In genomic region chr10:118615131-118616020, GRCm38 (mm10) we compare ENCODE assay signal across 18 mouse cellular contexts.
"Had no signal": no experiment of that assay in that cellular context is flagged by ENCODE, and none has a peak within 500 bp of the region (broad histone marks: within the 10 kb centered on the region; RNA-seq: fewer than 3 reads in every experiment).

No protein-coding gene starts in this region.

- H3K36me3 ChIP-seq: midbrain, embryonic 10.5 days; midbrain, embryonic 13.5 days; midbrain, embryonic 15.5 days; neural tube, embryonic 13.5 days; neural tube, embryonic 15.5 days had no signal

- ATAC-seq: midbrain, embryonic 13.5 days; midbrain, embryonic 15.5 days had no signal

- H3K27me3 ChIP-seq: midbrain, embryonic 13.5 days; midbrain, embryonic 15.5 days; neural tube, embryonic 13.5 days; neural tube, embryonic 15.5 days had no signal

- H3K9ac ChIP-seq: lung, embryonic 14.5 days; midbrain, embryonic 13.5 days; midbrain, embryonic 15.5 days; neural tube, embryonic 13.5 days; neural tube, embryonic 15.5 days had no signal

- H3K4me2 ChIP-seq: lung, embryonic 14.5 days; midbrain, embryonic 13.5 days; midbrain, embryonic 15.5 days; neural tube, embryonic 13.5 days; neural tube, embryonic 15.5 days had no signal

- H3K4me1 ChIP-seq: midbrain, embryonic 10.5 days; midbrain, embryonic 15.5 days; neural tube, embryonic 13.5 days; neural tube, embryonic 15.5 days had no signal

- DNase-seq: lung, adult 18-20 months; lung, embryonic 14.5 days; lung, postnatal 10 days; lung, postnatal 4 days; retina, postnatal 1 day; right cerebral cortex, adult 18-20 months; right cerebral cortex, postnatal 25 days; right cerebral cortex, postnatal 4 days; spleen, adult 18-20 months; thymus, adult 18-20 months; thymus, postnatal 25 days; thymus, postnatal 4 days had no signal

- H3K4me3 ChIP-seq: midbrain, embryonic 10.5 days; midbrain, embryonic 13.5 days; midbrain, embryonic 15.5 days; myocyte; neural tube, embryonic 13.5 days; neural tube, embryonic 15.5 days had no signal

- H3K9me3 ChIP-seq: midbrain, embryonic 10.5 days; midbrain, embryonic 13.5 days; midbrain, embryonic 15.5 days; neural tube, embryonic 13.5 days; neural tube, embryonic 15.5 days had no signal

- H3K27ac ChIP-seq: midbrain, embryonic 10.5 days; midbrain, embryonic 13.5 days; midbrain, embryonic 15.5 days; neural tube, embryonic 13.5 days; neural tube, embryonic 15.5 days had no signal
